Mouse (Mus musculus): Measurements from ENCODE around the gene Sf3b3.
A peak's percentile ranks its signal among the peaks of the same experiment; 100 is the strongest.

Sf3b3 gene

GRCm38 (mm10) chr8:110847645-110848495, 1.3 kb upstream of the Sf3b3 start:
- no peak for DNase-seq (ENCODE audit: low spot score in 2 of 2)

- no peak for DNase-seq (ENCODE audit: low spot score in 2 of 2)
These were observed 573 bp upstream of the Sf3b3 start for GRCm38 (mm10) chr8:110847171-110847549.

GRCm38 (mm10) chr8:110845821-110846404, 674 bp downstream of the Sf3b3 start:
- peak; percentile 5 to 25 for DNase-seq (ENCODE audit: low spot score in 2 of 2)

- DNase-seq (ENCODE audit: low spot score in 2 of 2): no peak
These were observed 1.6 kb downstream of the Sf3b3 start for GRCm38 (mm10) chr8:110844941-110845340.

- DNase-seq (ENCODE audit: low spot score in 2 of 2): no peak
These were observed 3.4 kb downstream of the Sf3b3 start for GRCm38 (mm10) chr8:110843207-110843606.

GRCm38 (mm10) chr8:110842012-110842574, 4.5 kb downstream of the Sf3b3 start:
- DNase-seq (ENCODE audit: low spot score in 2 of 2): no peak

GRCm38 (mm10) chr8:110831956-110832355, 14.6 kb downstream of the Sf3b3 start:
- DNase-seq (ENCODE audit: low spot score in 2 of 2): no peak

GRCm38 (mm10) chr8:110828511-110828910, 18.1 kb downstream of the Sf3b3 start:
- no peak for DNase-seq (ENCODE audit: low spot score in 2 of 2)

GRCm38 (mm10) chr8:110824861-110825260, 21.7 kb downstream of the Sf3b3 start:
- DNase-seq (ENCODE audit: low spot score in 2 of 2): no peak

- DNase-seq (ENCODE audit: low spot score in 2 of 2): no peak
These were observed 24.6 kb downstream of the Sf3b3 start for GRCm38 (mm10) chr8:110821960-110822359.

- DNase-seq (ENCODE audit: low spot score in 2 of 2): no peak
These were observed 26.3 kb downstream of the Sf3b3 start for GRCm38 (mm10) chr8:110820257-110820656.

GRCm38 (mm10) chr8:110818593-110818992, 28.0 kb downstream of the Sf3b3 start:
- no peak for DNase-seq (ENCODE audit: low spot score in 2 of 2)

- no peak for DNase-seq (ENCODE audit: low spot score in 2 of 2)
These were observed 29.6 kb downstream of the Sf3b3 start for GRCm38 (mm10) chr8:110816990-110817389.

- no peak for DNase-seq (ENCODE audit: low spot score in 2 of 2)
These were observed 31.3 kb downstream of the Sf3b3 start for GRCm38 (mm10) chr8:110815308-110815707.

GRCm38 (mm10) chr8:110813081-110813812, 33.3 kb downstream of the Sf3b3 start:
- no peak for DNase-seq (ENCODE audit: low spot score in 2 of 2)

GRCm38 (mm10) chr8:110812349-110813080, 34.1 kb downstream of the Sf3b3 start:
- no peak for DNase-seq (ENCODE audit: low spot score in 2 of 2)

GRCm38 (mm10) chr8:110811793-110812192, 34.8 kb downstream of the Sf3b3 start:
- no peak for DNase-seq (ENCODE audit: low spot score in 2 of 2)

GRCm38 (mm10) chr8:110811116-110811515, 35.5 kb downstream of the Sf3b3 start:
- no peak for DNase-seq (ENCODE audit: low spot score in 2 of 2)

- no peak for DNase-seq (ENCODE audit: low spot score in 2 of 2)
These were observed 36.0 kb downstream of the Sf3b3 start for GRCm38 (mm10) chr8:110810481-110811065.

GRCm38 (mm10) chr8:110809831-110810230, 36.8 kb downstream of the Sf3b3 start:
- DNase-seq (ENCODE audit: low spot score in 2 of 2): no peak
